Mouse (Mus musculus): ENCODE measurements around the gene 4933402D24Rik.

The 4933402D24Rik gene

DNA sequence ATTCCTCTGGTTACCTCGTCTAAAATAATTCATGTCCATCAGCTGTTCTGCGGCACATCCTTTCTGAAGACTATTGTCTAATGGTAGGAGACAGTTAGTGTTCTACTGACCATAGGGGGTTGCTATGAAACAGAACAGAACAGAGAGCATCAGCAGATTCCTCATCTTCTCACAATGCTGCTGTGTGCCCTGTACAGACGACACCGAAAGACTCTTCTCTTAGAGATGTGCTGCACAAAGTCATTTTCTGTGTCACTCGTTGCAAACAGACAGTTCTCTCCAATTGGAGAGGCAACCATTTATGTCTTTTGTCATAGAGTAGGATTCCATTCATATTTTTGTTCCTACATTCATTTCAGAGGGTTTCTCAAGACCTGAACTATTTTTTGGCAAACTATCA, at the start of gene 4933402D24Rik:
TSS of gene 4933402D24Rik (minus strand) at position 101 of the 400 bp plus-strand sequence.
- in situ Hi-C loops (cut with MboI): loop anchor here (10.0 kb wide), 1 partner anchor 676 kb away; no protein-coding TSS in a partner anchor

GRCm38 (mm10) chr1:63808584-63808983, 39.5 kb upstream of the 4933402D24Rik start:
- in situ Hi-C loops (cut with MboI): no loop called here

DNA sequence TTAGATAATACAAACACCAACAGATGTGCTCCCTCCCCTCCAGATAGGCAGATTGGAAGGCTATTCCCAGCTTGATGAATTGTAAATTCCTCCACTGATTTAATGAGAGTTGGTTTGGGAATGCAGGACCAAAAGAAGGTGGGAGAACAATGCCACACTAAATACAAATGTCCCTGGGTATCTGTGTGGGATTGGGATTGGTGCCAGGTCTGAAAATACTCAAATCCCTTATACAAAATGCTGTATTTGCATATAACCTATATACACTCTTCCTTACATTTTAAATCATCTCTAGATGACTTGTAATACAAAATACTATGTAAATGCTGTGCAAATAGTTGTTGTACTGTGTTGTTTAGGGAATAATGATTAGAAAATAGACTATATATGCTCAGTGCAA, 36.0 kb upstream of the 4933402D24Rik start:
- in situ Hi-C loops (cut with MboI): no loop called here

DNA sequence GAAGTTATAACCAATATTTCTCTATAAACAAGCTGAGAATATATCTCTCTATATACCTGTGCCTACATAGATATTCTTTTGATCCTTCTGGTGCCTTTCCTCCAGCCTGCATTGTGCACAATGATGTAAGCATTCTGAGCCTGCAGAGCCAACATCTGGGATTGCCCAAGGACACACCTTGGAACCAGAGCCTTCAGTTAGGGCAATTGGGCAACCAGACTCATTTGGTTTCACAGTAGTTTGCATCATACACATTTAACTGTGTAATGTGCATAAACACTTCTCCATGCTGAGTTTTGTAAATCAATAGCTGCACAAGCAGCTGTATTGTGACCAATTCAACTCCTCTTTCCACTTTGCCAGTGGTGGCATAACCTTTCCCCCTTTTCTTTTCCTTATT, 25.3 kb upstream of the 4933402D24Rik start:
- in situ Hi-C loops (cut with MboI): no loop called here

- in situ Hi-C loops (cut with MboI): no loop called here
Observed at GRCm38 (mm10) chr1:63776902-63777630, 8.0 kb upstream of the 4933402D24Rik start.

GRCm38 (mm10) chr1:63776396-63776795, 7.3 kb upstream of the 4933402D24Rik start:
- in situ Hi-C loops (cut with MboI): no loop called here

- in situ Hi-C loops (cut with MboI): no loop called here
Observed at GRCm38 (mm10) chr1:63770309-63770708, 1.2 kb upstream of the 4933402D24Rik start.

DNA sequence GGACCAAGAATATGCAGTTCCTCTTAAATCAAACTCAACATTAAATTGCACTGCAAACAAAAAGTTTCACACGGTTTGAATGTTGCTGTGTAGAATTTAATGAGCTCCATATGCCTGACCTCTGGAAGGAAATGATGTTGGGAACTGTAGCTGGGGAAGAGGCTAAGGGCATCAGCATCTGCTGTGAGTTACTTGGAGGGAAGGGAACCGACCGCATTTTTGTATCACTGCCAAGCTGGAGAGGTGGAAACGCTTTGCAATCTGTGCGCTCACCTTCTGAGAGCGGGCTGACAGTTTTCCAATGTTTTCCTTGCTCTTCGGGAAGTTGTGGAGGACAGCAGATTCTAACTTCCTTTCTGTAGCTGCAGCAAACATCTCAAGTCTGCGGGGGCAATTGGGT, 955 bp downstream of the 4933402D24Rik start:
- in situ Hi-C loops (cut with MboI): loop anchor here (10.0 kb wide), 1 partner anchor 677 kb away; no protein-coding TSS in a partner anchor

DNA sequence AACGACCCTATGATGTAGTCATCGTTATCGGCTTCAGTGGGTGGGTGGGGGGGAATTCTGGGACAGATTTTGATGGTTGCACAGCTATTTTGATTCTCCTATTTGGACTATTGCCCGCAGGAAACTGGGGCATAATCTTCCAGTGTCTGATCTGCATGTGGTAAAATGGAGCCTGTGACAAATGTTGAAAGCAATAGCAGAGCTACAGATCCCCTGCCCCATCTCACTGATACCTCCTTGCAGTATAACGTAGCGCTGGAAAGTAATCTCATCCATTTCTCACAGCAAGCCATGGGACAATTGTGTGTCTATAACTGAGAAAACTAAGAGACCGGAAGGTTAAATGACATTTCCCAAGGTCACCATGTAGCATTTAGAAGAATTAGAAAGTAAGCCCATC, 4.7 kb downstream of the 4933402D24Rik start:
- in situ Hi-C loops (cut with MboI): loop anchor here (10.0 kb wide), 1 partner anchor 680 kb away; no protein-coding TSS in a partner anchor

DNA sequence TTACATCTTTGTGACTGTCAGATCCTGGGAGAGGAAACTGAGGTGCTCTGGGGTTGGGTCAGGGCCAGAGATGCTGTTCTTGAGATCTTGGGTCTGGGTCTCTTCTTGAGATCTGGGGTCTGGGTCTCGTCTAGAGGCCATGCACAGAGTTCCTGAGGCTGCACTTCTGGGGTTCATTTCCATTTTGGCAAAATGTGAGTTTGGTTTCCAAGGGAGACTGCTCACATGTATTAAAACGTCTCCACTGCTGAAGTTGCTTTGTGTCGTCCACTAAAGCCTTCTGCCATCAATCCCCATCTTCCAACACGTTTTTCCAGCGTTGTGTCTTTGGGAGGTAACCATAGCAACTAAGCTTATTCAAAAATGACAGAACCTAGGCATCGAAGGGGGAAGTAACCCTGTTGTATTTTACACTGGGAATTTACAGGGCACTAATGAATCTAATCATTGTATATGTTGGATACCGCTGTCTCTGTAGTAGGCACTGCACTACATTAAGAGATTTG, 5.1 kb downstream of the 4933402D24Rik start:
- in situ Hi-C loops (cut with MboI): loop anchor here (10.0 kb wide), 1 partner anchor 681 kb away; no protein-coding TSS in a partner anchor

DNA sequence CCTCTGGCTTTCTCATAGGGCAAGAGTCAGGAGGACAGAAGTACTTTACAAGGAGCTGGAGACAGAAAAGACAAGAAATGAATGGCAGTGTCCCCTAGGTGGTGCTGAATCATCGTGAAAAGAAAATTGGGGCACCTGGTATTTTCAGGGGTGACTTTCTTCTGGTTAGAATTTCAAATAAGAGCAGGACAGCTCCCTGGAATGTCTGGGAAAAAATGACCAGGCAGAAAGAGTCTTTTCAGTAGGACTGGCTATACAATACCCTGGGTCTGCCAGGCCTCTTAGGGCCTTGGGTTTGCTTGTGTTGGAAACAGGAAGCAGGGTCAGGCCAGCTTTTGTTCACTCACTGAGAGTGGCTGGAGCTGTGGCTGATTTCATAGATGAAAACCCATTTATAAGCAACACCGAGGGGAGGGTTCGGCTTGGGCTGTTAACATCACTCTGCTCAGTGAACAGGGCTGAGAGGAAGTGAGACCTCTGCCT, 5.8 kb downstream of the 4933402D24Rik start:
- in situ Hi-C loops (cut with MboI): loop anchor here (10.0 kb wide), 1 partner anchor 682 kb away; no protein-coding TSS in a partner anchor

- in situ Hi-C loops (cut with MboI): no loop called here
Observed at GRCm38 (mm10) chr1:63756005-63756404, 13.1 kb downstream of the 4933402D24Rik start.

- in situ Hi-C loops (cut with MboI): no loop called here
Observed at GRCm38 (mm10) chr1:63730240-63730771, 38.8 kb downstream of the 4933402D24Rik start, which contains the start of the genes Mdh1b and Fastkd2. Gene Mdh1b (minus strand): TSS chr1:63730318. Gene Fastkd2 (plus strand): TSS chr1:63730614.

- in situ Hi-C loops (cut with MboI): no loop called here
Observed at GRCm38 (mm10) chr1:63729796-63730195, 39.3 kb downstream of the 4933402D24Rik start.

GRCm38 (mm10) chr1:63720161-63720560, 48.9 kb downstream of the 4933402D24Rik start:
- in situ Hi-C loops (cut with MboI): no loop called here

- in situ Hi-C loops (cut with MboI): no loop called here
Observed at GRCm38 (mm10) chr1:63708876-63709275, 60.2 kb downstream of the 4933402D24Rik start.

DNA sequence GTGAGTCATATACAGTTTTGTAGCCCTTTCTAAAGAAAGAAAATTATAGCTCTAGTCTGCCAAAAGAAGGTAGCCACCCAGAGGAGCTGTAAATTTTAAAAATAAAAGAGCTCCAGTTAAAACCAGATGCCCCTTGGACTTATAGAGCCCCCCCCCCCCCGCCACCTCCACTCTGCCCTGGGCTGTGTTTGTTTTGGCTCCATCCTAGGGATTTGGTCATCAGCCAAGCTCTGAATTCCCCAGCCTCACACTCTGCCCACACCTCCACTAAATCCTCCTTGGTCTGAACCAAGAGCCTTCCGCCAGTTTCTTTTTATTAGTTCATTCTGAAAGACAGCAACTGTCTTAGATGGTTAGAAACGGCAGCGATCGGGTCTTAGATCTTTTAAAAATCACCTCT, 63.3 kb downstream of the 4933402D24Rik start:
- in situ Hi-C loops (cut with MboI): no loop called here

Data from mature B cell (primary cell).